Mouse (Mus musculus) heart, postnatal 0 days (tissue): ENCODE measurements around the gene Mgat4d.

Source experiments
- CTCF ChIP-seq: IDR thresholded peaks from 2 replicates; pipeline ENCODE4 v1.5.1; 2016; ENCODE audit warnings: antibody characterized with exemption, control low read depth, low read depth
- EP300 ChIP-seq: IDR thresholded peaks from 2 replicates; pipeline ENCODE4 v1.6.1; 2016; ENCODE audit warnings: antibody characterized with exemption, low read depth

DNA sequence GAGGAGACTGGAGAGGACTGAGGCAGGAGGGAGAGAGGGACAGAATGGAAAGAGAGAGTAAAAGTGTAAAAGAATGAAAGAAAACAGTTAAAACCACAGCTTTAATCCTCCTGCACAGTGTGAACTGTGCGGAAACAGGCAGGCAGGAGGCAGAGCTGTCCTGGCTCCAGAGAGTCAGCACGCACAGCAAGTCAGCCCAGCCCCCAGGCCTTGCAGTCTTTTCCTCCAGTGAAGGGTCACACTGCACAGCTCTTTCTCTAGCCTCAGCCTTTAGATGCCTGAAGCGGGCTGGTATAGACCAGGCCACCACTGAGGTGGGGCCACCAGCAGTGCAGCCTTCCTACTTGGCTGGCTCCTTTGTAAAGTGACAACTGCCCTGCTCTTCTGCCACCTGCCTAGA, 27.7 kb upstream of the Mgat4d start:
- no peak for TF ChIP-seq EP300
- TF ChIP-seq CTCF = no peak
